Mouse (Mus musculus) lung, adult 2 months (tissue): ENCODE measurements around the gene Fasn.

ENCODE experiments used
- CTCF ChIP-seq: fragments of 200-500 bp; IDR thresholded peaks from 2 replicates; pipeline ENCODE4 v1.5.1; 2011; ENCODE audit warnings: mild to moderate bottlenecking, low read length, control low read depth; ENCODE audit not compliant: insufficient read depth
- POLR2A ChIP-seq: fragments of 200-500 bp; IDR thresholded peaks from 2 replicates; pipeline ENCODE4 v1.6.1; 2011; ENCODE audit warnings: low read depth, mild to moderate bottlenecking, control low read depth, low read length, borderline replicate concordance; ENCODE audit errors: extremely low read depth

DNA sequence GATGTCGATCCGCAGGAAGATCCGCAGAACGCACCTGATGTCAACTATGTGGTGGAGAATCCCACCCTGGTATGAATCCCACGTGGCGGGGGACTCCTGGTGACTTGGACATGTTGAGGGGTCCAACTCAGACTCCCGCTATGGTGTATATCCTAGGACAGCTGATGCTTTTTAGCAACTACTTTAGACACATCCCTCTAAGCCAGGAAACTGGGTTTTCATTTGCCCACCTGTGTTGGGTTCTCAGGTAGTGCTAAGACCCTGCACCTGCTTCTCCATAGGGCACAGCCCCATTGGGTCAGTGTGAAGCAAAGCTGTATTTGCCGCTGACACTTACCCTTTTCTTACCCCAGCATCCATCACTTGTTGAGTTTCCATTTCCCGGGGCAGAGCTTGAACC is 39.2 kb downstream of the Fasn start:
- TF ChIP-seq CTCF (no peak), POLR2A (no peak)
